Mouse (Mus musculus) left cerebral cortex, adult 18-20 months (tissue): ENCODE results near the gene Nav3. TPM values are rescaled to one million over a fixed set of nuclear protein-coding genes. Genes with fewer than 3 reads are reported as not detected.

Source experiments
- DNase-seq, 2 experiments: peaks; one replicate each; pipeline ENCODE4 v3.0.0; 2021 to 2022; ENCODE audit warnings: low spot score in 2 of 2, mixed read lengths in 1 of 2
- total RNA-seq, 2 experiments: library from RNA; stranded (reverse); gene quantifications; 2 replicates each; pipeline ENCODE4 v1.2.3; 2021

Nav3 gene
- total RNA-seq, 2 experiments from 2014 or later = 103 to 116 TPM

DNA sequence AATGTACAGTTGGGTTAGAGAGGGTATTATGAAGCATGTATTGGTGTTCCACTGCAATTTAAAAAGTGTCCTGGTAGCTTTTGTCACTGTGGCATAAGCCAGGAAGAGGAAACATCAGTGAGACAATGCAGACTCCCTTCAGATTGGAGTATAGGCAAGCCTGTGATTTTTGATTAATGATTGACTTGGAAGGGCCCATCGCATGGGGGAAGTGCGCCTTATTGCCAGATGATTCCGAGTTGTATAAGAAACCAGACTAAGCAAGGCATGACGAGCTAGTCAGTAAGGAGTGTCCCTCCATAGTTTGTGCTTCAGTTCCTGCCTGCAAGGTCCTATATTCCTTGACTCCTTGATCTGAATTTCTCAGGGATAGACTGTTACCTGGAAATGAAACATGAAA is 608.4 kb downstream of the Nav3 start:
- DNase-seq = no peak

DNA sequence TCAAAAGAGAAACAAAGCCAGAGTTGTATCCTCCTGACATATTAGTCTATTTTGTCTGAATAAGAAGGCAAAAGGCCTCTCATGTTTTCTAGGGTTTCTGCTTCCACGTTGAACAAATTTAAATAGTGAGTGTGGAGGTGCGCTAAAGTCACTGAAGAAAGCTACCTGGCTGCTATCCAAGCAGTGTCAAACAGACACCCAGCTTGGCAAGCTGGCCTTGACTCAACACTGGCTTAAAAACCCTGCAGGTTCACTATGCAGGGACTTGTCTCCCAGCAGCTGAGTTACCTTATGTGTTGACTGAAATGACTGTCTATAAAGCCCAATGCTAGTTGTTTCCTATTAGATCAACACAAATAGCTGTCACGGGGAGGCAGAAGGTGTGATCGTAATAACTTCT is 612.3 kb downstream of the Nav3 start:
- no peak for DNase-seq

DNA sequence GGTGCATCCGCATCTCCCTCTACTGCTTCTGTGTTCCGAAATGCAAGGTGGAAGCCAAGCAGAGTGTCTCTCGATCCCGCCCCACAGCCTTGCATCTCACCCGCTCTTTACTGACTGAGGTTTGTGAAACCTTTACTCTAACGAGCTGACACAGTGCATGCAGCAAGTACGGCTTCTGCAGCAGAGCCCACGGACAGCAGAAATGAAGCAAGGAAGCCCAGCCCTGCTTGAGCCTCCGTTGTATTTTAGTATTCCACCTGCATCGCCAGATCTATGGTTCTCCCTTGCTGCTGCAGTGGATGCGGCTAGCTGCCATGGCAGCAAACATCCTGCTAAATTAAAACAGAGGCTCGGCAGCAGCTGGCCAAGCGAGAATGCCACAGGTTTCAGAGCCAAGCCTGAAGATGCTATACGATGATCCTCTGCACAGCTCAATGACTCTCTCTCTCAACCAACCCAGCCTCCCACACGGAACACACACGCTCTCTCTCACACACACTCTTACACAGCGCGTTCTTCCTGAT is 623.2 kb downstream of the Nav3 start:
- peak; percentile 38 to 60 for DNase-seq

DNA sequence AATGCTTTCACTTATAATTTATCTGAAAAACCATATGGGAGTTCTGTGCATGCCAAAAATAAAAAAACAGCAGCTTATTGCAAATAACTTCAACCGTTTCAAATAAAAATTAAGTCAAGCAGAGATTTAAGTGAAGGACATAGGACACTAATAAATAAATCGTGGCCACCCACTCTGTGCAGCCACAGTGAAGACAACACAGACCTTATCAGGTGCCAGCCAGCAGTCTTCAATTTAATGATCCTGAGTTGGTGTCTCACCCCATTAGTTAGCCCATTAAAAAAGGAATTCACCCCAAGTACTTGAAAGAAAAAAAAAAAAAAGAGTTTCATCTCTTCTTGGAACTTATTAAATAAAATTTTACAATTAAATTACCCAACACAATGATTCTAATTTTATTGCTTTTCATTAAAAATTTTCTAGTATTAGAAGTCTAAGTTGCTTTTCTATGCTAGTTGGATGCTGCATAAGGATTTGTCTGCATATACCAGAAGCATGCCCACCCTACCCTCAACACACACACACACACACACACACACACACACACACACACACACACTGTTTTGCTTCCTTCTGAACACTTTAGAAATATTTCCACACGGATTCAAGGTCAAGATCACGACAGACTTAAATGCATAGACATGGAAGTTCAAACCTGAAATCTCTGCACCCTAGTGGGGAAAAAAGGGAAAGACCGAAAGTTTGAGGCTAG is 649.1 kb downstream of the Nav3 start:
- DNase-seq = no peak

DNA sequence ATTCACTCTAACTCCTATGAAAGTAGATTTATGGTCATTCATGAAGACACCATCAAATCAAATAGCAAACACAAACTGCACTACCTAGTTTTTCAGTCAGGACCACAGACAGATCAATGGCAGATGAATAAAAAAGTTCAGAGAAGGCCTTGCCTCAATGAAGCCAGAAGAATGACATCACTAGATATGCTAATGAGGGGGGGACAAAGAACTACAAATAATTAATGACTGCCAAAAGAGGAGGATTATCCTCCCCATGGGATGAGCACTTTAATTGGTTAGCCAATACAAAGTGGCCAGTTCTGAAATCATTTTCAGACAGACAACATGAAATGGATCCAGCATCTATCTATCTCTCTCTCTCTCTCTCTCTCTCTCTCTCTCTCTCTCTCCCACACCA is 652.6 kb downstream of the Nav3 start:
- no peak for DNase-seq

DNA sequence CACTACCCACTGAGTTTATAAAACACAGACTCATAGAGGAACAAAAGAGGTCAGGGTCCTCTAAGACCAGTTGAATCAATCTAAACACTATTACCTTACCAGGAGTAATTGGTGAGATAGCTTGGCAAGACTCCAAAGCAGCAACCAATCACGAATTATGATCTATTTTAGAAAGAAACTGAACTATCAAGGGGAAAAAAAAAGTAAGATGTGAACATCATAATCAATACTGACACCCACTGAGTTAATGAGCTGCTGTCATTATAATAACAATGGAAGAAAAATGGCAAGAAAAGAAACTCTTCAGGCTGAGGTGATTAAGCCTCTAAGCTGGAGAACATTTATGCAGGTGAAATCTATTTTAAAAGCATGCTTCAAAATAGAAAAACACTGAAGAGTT is 653.8 kb downstream of the Nav3 start:
- no peak for DNase-seq

DNA sequence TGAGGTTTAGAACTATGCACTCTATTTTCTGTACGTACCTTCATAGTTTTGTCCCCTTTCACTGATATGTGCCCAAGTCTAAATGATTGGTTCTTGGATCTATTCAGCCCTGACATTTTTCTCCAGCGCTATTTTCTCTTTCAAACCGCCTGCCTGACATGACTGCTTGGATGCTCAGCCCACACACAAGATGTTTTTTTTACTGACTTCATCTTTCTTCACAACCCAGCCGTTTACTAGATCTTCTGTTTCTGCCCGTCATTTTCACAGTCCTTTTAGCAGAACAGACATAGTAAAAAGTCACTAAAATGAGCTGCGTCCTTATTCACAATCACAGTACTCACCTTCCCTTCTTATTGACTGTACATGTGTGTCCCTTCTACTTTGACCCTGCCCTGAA is 656.8 kb downstream of the Nav3 start:
- DNase-seq = no peak

DNA sequence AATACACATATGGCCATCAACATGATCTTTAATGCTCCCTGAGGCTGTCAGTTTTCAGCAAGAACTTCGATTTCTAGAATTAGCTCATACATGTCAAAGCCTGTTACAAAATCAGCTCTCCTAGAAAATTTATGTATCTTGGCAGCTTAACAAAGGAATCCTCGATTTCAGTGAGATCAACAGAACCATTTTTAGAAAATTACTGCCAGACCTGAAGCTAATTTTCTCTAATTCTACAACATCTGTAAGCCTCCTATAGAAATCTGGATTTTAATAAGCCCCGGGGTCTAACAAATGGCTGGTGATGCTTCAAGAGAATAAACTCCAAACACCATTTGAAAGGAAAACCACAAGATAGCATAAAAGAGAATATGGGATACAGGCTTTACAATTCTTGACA is 659.0 kb downstream of the Nav3 start:
- no peak for DNase-seq

DNA sequence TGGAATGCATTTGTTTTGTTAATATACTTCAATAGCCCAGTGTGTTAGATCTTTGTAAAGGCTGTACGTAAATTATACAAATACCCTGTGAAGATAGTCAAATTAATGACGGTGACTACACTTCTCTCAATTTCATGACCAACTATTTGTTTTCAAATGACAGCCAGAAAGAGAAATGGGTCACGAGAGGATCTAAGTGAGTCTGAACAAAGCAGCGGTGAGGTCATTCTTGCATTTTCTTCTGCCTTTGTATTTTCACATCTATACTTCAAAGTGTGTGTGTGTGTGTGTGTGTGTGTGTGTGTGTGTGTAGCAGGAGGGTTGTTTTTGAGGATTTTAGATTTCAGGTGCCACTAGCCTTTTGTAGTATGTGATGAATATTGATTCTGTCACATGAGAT is 662.5 kb downstream of the Nav3 start:
- no peak for DNase-seq

DNA sequence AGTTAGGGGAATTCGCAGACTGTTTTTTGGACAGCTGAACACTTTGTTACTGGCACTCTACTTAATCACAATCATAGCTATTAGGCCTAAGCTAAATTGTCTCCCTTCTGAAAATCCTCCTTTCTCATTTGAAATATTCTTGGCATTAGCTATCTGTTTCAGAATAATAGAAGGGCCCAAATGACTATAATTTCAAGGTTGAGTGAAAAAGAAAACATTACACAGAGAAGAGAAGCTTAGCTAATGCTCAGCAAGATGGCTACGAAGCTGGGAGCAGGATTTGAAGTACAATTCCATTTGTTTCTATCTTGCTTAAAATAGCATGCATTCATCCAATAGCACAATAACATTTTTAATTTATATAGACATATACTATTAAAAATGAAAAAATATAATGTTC is 667.3 kb downstream of the Nav3 start:
- DNase-seq = no peak

DNA sequence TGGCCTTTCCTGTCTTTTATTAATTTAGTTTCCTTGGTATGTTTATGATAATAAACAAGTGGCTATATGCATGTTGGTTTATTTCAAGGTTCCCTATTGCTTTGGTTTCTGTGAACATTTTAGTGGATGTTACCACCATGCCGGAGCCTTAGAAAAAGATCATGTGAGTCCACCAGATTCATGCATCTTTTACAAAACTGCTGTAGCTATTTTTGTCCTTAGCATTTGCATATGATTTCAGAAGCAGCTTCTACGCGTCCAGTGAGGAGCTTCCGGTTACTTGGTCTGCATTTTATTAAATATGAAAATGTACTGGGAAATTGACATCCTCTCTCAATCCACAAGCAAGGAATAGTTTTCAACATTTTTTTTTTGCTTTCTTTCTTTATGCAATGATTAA is 676.9 kb downstream of the Nav3 start:
- no peak for DNase-seq

DNA sequence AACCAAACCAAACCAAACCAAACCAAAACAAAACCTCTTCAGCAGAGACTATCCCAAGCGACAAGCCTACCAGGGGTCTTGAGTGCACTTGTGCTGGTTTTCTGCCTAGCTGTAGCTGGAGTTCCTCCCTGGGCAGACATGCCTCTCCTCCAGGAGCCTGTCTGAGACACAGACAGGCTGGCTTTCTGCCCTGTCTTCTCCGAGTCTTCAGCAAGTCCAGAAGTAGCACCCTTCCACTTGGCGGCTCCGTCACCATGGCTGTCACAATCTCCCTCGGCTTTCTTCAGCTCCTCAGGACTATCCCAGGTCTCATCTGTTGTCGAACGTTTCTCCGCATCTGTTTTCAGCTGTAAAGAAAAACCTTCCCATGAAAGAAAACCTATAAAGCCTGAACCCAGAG is 686.9 kb downstream of the Nav3 start:
- DNase-seq = no peak

DNA sequence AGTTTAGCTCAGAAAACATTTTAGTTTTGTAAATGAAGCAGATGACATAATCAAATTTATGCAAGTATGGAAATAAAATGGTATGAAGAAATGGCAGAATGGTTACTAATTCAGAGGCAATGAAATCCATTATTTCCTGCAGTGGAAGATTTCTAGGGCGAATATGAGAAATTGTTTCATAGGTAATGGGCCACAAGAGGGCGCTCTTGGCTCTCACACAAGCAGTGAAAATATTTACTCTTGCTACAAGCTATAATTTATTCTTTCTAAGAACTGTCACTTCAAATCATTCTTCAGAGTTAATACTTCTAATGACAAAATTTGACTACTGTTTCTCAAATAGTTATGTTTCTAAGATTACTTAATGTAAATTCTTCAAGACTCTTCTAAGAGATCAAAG is 690.4 kb downstream of the Nav3 start:
- DNase-seq = peak; percentile 76 to 82

DNA sequence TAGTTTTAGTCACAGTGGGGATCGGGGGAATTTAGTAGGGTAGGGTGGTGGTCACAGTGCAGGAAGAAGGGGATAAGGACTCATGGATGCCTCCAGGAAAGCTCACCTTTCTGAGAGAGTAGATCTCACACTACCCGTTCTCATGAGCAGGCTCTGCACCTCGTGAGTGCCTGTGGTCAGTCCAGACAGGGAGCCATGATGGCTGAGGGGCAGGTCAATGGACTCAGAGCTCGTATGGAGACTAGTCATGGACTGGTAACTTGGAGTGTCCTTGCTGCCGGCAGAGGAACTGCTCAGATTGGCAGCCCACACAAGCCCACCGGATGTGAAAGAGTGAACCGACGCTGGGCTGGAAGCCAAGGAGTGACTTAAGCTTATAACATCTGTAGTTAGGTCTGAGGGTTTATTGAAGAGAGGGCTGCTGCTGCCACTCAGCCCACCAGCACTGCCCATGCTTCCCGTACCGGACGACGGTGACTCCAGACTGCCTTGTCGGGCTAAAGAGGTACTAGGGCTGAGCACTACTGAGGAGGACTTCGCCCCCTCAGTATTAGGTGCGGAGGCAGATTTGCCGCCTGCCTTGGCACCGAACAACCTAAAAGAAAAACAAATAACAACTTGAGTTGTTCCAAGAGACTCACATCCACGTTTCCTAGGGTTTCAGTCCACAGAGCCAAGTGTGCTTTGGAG is 691.4 kb downstream of the Nav3 start:
- peak; percentile 25 to 31 for DNase-seq

DNA sequence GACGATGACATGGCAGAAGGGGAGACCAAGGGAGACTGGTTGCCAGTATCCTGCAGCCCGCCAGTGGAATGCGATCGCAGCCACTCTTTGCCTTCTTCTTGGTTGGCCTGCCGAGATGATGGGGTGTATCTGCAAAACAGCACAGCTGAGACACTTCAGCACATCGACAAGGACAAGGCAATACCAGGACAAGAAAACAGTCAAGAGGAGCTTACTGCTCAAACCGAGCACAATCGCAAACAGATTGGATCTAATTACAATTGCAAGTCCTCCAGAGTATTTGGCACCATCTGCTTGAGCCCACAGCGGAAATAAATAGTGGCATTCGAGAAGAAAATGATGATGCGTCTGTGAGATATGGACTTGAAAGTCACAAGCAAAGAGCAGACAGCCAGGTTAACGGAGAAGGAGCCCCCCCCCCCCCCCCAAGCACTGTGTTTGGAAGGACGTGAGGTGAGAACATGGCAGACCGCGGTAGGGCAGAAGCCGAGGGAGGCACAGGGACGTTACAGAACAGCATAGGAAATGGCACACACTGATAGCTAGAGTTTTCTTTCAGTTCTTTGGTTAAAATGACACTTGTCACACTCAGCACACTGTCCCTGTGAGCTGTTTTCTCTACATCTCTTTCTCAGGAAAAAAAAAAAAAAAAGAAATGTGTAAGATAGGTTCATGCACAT is 696.9 kb downstream of the Nav3 start:
- peak in 1 of 2 experiments; percentile 29 for DNase-seq

DNA sequence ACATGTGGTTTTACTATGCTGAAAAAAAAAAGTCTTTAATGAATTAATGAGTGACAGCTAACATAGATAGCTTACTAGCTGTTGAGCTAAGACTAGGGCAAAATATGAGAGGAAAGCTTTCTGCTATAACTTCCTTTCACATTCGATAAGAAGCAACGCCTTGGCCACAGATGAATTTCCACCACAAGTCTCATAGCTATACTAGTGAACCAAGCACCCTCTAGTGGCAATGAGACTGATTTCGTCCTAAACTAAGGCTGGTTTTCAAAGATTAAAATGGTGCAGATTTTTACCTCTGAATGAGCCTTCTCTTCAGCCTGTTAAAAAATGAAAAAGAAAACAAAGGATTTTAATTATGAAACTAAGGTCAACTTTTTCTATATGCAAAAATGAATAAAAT is 709.1 kb downstream of the Nav3 start:
- no peak for DNase-seq

DNA sequence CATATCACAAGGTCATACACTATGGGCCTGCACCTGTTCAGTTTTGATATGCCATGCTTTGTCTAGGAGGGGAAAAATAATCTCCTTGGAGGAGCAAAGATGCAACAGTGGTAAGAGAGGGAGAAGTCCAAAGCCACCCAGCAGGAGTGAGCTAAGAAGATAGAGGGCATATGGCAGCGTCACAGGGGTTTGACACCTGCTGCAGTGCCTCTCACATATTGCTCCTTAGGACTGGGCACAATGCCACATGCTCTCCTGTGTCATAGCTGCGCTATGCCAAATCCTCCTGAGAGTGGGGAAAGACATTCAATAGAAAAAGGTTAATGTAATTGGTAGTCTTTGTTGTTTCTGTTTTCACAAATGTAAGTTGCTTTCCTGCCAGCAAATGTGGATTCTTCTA is 714.3 kb downstream of the Nav3 start:
- DNase-seq = no peak

DNA sequence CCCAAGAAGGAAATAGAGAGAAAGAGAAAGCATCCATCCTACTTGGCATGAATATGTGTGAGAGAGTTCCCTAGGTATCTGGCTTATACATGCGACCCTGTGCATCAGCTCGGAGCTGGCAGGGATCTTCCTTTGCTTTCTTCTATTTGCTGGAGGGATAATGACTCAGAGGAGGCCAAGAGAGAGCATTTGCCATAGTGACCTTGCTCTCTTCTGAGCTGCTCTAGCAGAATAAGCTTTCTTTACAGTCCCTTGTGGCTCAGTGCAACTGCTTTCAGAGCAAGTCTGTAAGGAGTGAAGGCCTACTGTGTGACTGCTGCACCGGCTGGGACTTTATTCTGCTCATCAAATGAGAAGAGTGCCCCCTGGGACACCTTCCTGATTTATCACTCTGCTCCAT is 715.7 kb downstream of the Nav3 start:
- no peak for DNase-seq

DNA sequence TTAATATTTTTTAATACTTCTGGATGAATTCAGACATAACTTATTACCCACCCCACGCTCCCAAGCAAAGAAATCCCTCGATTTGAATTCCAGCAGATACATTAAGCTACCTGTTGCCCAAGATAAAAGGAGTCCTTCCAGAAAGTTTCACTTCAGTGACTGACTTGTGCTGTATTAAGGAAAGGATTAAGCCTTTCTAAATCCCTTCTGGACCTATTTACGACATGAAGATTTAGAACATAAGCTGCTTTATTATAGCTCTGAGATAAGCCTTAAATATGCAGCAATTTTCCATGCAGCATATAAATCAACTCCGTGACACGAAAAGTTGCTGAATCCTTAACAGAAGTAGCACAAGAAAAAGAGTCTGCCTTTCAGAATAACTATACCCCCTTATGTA is 732.4 kb downstream of the Nav3 start:
- DNase-seq = no peak

DNA sequence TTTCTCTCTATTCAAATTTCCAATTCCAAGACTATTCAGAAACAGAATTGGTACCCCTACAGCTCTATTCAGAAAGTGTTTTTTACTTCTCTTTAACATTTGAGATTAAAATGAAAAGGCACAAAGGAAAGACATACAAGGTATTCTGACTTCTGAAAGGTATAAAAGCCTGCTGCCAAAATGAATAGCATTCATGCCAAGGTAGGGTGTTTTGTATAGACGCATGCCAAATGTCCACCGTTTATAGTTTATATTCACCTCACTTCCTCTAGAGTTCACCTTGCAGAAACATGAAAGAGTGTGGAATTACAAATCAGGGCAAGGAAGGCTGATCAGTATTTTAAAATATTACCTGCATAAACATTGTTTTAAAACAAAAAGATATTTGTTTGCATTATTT is 737.2 kb downstream of the Nav3 start:
- DNase-seq = no peak

DNA sequence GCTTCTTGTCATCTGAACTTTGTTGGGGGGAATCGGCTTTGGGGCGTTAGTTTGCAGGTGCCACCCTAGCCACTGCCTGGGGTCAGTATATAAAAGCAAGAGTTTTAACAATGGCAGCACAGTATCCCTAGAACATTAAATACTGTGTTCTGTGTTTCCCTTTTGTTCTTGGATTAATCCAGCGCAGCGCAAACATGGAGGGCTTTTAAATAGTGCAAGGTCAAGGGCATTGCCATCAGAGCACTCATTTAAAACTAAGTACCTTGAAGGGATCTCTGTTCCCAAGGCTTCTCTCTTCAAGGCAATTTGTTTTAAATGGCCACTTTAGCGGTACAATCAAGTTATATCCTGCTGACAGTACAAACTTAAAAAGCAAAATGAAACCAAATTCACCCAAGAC is 737.6 kb downstream of the Nav3 start:
- no peak for DNase-seq

DNA sequence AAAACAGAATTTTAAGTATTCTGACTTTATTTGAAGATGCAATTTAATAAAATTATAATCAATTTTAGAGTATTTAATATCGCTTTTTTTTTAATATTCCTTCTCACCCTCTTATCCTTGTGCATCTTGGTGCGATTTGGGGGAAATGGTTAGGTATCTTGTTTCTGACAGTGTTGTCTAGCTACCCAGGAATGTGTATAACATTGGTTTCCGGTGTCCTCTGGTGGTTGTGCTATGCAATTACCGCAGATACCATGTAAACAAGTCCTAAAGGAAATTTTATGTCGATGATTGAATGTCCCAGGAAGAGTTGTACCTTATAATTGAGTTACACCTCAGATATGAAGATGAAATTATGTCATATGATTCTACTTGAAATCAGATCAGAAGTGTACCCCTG is 743.0 kb downstream of the Nav3 start:
- peak; percentile 45 to 49 for DNase-seq
